In genomic region chr10:37014274-37015107, GRCm38 (mm10) we compare ENCODE assay signal across 8 mouse cellular contexts. TPM values are rescaled to one million over a fixed set of nuclear protein-coding genes. Genes with fewer than 3 reads are reported as not detected.
DNase-seq lines count a peak whose midpoint lies in the region; ATAC-seq and TF ChIP-seq lines count a peak whose summit lies in the region.

No protein-coding gene starts in this region.

- TF ChIP-seq CTCF in midbrain, postnatal 0 days (IDR thresholded peaks at IDR 0.05), result peak; percentile 98

- no peaks in the 10 kb centered on the region for H3K4me1 ChIP-seq in intestine, embryonic 16.5 days (ENCODE audit: control insufficient read depth, insufficient read depth, low read length)
- H3K4me1 ChIP-seq in midbrain, postnatal 0 days (ENCODE audit: insufficient read depth, low read length), result no peaks in the 10 kb centered on the region

- no peak overlapping the region for H3K9ac ChIP-seq in intestine, embryonic 16.5 days (ENCODE audit: low read depth, low read length)
- H3K9ac ChIP-seq in midbrain, postnatal 0 days (replicated peaks; ENCODE audit: low read length, poor library complexity, severe bottlenecking), result no peak overlapping the region

- WGBS in intestine, embryonic 16.5 days, result 51% methylated on average over 8 of the region's 8 CpGs
- WGBS in midbrain, postnatal 0 days, result 50% methylated on average over 8 of the region's 8 CpGs

- ATAC-seq in intestine, embryonic 16.5 days, result peak; percentile 80
- ATAC-seq in midbrain, postnatal 0 days (ENCODE audit: low FRiP score), result peak; percentile 87

- H3K27me3 ChIP-seq in intestine, embryonic 16.5 days (replicated peaks; ENCODE audit: control insufficient read depth, insufficient read depth, low read length), result no peaks in the 10 kb centered on the region
- no peaks in the 10 kb centered on the region for H3K27me3 ChIP-seq in midbrain, postnatal 0 days (ENCODE audit: insufficient read depth, low read length)

- H3K9me3 ChIP-seq in intestine, embryonic 16.5 days (ENCODE audit: control insufficient read depth, low read length), result no peaks in the 10 kb centered on the region
- H3K9me3 ChIP-seq in midbrain, postnatal 0 days (ENCODE audit: low read length), result no peaks in the 10 kb centered on the region

- H3K27ac ChIP-seq in intestine, embryonic 16.5 days (ENCODE audit: low read length), result no peak overlapping the region
- no peak overlapping the region for H3K27ac ChIP-seq in midbrain, postnatal 0 days (ENCODE audit: low read depth, low read length)

- H3K4me3 ChIP-seq in intestine, embryonic 16.5 days (ENCODE audit: low read length), result no peak overlapping the region
- H3K4me3 ChIP-seq in midbrain, postnatal 0 days (ENCODE audit: low read depth, low read length), result no peak overlapping the region

- intact Hi-C loops in left cerebral cortex, postnatal 4 days (cut with DNase I), result loop anchor here (10.0 kb wide), 1 partner anchor 120 kb away; the partner anchor contains the start of gene Marcks

- H3K36me3 ChIP-seq in intestine, embryonic 16.5 days (ENCODE audit: control insufficient read depth, insufficient read depth, low read length), result no peaks in the 10 kb centered on the region
- H3K36me3 ChIP-seq in midbrain, postnatal 0 days (ENCODE audit: insufficient read depth, low read length), result no peaks in the 10 kb centered on the region

- no peak overlapping the region for H3K4me2 ChIP-seq in intestine, embryonic 16.5 days (ENCODE audit: low read depth, low read length)
- no peak overlapping the region for H3K4me2 ChIP-seq in midbrain, postnatal 0 days (ENCODE audit: low read depth, low read length, poor library complexity, severe bottlenecking)

- peak; percentile 72 for DNase-seq in urinary bladder, postnatal 14 days (ENCODE audit: low spot score)
- DNase-seq in urinary bladder, adult 2 months (ENCODE audit: low spot score), result no peak
- peak; percentile 48 for DNase-seq in cerebellum, adult 8-10 months
- DNase-seq in forelimb bud, embryonic 11.5 days (ENCODE audit: low read depth, low spot score), result peak; percentile 82
- peak; percentile 73 for DNase-seq in left cerebral cortex, postnatal 4 days
- peak; percentile 91 for DNase-seq in midbrain, postnatal 0 days (ENCODE audit: low spot score)
- peak; percentile 69 for DNase-seq in telencephalon, adult 2 months (ENCODE audit: low read depth, low spot score)

RNA-seq across cellular contexts. Expression of gene Hdac2, which starts 40.1 kb away (rescaled TPM):
- polyA plus RNA-seq in urinary bladder, adult 2 months (2012; rRNA removed), result 53.1 and 69.5 TPM in 2 replicates
- polyA plus RNA-seq in intestine, embryonic 16.5 days (2015; fragmentation: Nextera tagmentation; extraction: Ambion mirVana), result 131 and 136 TPM in 2 replicates
- 100 to 1,000 TPM; 205 to 222 TPM for total RNA-seq in left cerebral cortex, postnatal 4 days (2021)
- total RNA-seq in midbrain, postnatal 0 days (2014; rRNA removed), result 153 and 177 TPM in 2 replicates
- polyA plus RNA-seq in midbrain, postnatal 0 days (2015; fragmentation: Nextera tagmentation; extraction: Ambion mirVana), result 201 and 208 TPM in 2 replicates
